Mouse (Mus musculus): ENCODE measurements around the gene Zbtb7b.

DNA sequence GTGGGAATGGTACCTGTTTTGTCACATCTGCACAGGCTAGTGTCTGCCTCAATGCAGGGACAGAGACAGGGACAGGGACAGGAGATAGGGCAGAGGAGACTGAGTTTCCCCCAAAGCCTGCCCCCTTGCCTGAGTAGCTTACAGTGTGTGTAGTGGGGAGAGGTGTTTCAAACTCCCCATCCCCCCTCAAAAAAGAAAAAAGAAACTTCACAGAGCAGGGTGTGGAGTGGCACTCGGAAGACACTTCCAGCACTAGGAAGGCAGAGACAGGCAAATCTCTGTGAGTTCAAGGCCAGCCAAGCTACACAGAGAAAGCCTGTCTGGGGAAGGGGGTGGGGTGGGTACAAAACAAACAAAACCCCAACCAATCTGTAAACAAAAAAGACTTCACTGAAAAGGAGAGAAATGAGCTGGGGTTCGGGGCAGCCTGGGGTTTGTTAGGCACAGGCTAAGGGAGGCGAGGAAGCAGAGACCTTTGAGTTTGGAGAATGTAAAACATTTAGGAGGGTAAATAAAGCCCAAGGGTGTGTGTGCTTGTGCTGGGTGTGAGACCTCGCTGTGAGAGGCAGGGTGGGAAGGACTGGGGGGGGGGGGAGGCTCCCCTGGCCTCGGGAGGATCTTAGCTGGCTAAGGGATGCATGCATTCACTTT, 20.9 kb downstream of the Zbtb7b start:
- no peak for TF ChIP-seq CTCF (conservative IDR thresholded peaks at IDR 0.05; ENCODE audit: insufficient read depth, insufficient read length, low read depth, low read length)
- TF ChIP-seq POLR2A (IDR thresholded peaks at IDR 0.05; ENCODE audit: low read depth, low read length), result no peak
